Mouse (Mus musculus) liver, embryonic 13.5 days (tissue): ENCODE results near the gene Tnik. TPM values are rescaled to one million over a fixed set of nuclear protein-coding genes. Genes with fewer than 3 reads are reported as not detected.

Experiments
- ATAC-seq: fragments of 200-750 bp; cut with Nextera tagmentation; 2 replicates; pipeline ENCODE4 v1.8.0; 2017; ENCODE audit warnings: low read depth, mild to moderate bottlenecking, moderate number of reproducible peaks, moderate library complexity
- DNase-seq: peaks from one replicate; pipeline ENCODE4 v3.0.0; 2022
- H3K27ac ChIP-seq: fragments of 300-500 bp; sonication (generic); 2 replicates; pipeline ENCODE4 v1.5.1; 2015; ENCODE audit warnings: moderate library complexity, mild to moderate bottlenecking, inconsistent platforms
- H3K27me3 ChIP-seq: fragments of 300-500 bp; sonication (generic); 2 replicates; pipeline ENCODE4 v1.6.1; 2015; ENCODE audit warnings: mild to moderate bottlenecking, inconsistent platforms
- H3K36me3 ChIP-seq: fragments of 300-500 bp; sonication (generic); 2 replicates; pipeline ENCODE4 v1.6.1; 2015; ENCODE audit warnings: mild to moderate bottlenecking, inconsistent platforms
- H3K4me1 ChIP-seq: fragments of 300-500 bp; sonication (generic); replicated peaks from 2 replicates; pipeline ENCODE4 v1.6.1; 2015; ENCODE audit warnings: inconsistent platforms
- H3K4me2 ChIP-seq: fragments of 300-500 bp; sonication (generic); 2 replicates; pipeline ENCODE4 v1.6.1; 2015; ENCODE audit warnings: inconsistent platforms, mild to moderate bottlenecking, moderate library complexity
- H3K4me3 ChIP-seq: fragments of 300-500 bp; sonication (generic); replicated peaks from 2 replicates; pipeline ENCODE4 v1.5.1; 2015; ENCODE audit warnings: mild to moderate bottlenecking, inconsistent platforms
- H3K9ac ChIP-seq: fragments of 300-500 bp; sonication (generic); 2 replicates; pipeline ENCODE4 v1.6.1; 2015; ENCODE audit warnings: mild to moderate bottlenecking, inconsistent platforms
- H3K9me3 ChIP-seq: fragments of 300-500 bp; sonication (generic); replicated peaks from 2 replicates; pipeline ENCODE4 v1.6.1; 2016; ENCODE audit warnings: inconsistent platforms
- WGBS: fragments of 180-500 bp; shearing (Covaris S2); methylation state at CpG from one replicate; pipeline ENCODE4 v1.1.7; 2015; ENCODE audit not compliant: insufficient replicate concordance; 5-methylcytosine and 5-hydroxymethylcytosine counted together
- polyA plus RNA-seq: library from polyadenylated mRNA; unstranded; fragments of >200 nt; fragmentation: Nextera tagmentation; extraction: Ambion mirVana; gene quantifications from 2 replicates; pipeline ENCODE4 v1.2.1, GENCODE M21; 2015

The Tnik gene
- polyA plus RNA-seq, 1 experiment from 2014 or later: 1.8 TPM

DNA sequence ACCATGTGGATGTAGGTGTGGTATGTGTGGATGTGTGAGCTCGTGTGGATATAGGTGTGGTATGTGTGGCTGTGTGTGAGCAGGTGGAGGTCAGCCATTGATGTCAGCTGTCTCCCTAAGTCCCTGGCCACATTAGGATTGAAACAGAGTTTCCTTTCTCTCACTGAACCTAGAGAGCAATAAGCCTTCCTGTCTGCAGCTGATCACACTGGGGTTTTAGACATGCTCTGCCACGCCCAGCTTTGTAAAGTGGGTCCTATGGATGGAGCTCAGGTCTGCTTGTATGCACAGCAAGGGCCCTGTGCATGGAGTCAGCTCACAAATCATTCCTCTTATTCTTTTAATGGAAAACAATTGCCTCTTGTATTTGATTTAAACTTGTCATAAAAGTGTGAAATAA is 95.4 kb downstream of the Tnik start:
- no peaks in the 10 kb centered on the region for H3K27me3 ChIP-seq
- H3K4me2 ChIP-seq: no peak overlapping the region
- no peaks in the 10 kb centered on the region for H3K36me3 ChIP-seq
- 53% methylated on average over 2 of the region's 2 CpGs for WGBS
- DNase-seq (no peak), ATAC-seq (no peak)
- H3K9ac ChIP-seq: no peak overlapping the region
- no peak overlapping the region for H3K27ac ChIP-seq
- peaks cover 6% of the 10 kb centered on the region; the same call in 1 of the 2 replicates for H3K4me1 ChIP-seq
- no peaks in the 10 kb centered on the region for H3K9me3 ChIP-seq
- no peak overlapping the region for H3K4me3 ChIP-seq

DNA sequence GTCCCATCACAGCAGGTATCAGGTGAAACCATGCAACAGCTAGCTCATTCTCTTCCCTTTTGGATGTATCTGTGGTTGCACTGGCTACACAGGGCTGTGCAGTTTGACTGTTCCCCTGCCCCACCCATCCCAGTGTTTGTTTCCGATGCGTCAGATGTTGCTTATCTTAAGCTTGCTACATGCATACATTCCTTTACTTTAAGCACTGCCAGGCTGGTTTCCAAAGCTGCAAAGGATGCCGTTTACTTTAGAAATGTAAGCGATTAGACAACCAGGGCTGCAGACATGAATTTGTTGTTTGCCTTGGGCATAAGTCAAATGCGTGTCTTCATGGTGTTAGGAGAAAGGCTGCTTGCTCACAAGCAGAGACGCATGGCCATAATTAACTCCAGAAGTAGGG is 96.1 kb downstream of the Tnik start:
- Histone ChIP-seq H3K4me3 (no peak overlapping the region), H3K27ac (no peak overlapping the region), H3K9me3 (no peaks in the 10 kb centered on the region), H3K4me1 (peaks cover 6% of the 10 kb centered on the region; the same call in 1 of the 2 replicates), H3K27me3 (no peaks in the 10 kb centered on the region), H3K9ac (no peak overlapping the region), H3K4me2 (no peak overlapping the region), H3K36me3 (no peaks in the 10 kb centered on the region)
- ATAC-seq: peak; percentile 51; the same call in 1 of the 2 replicates
- DNase-seq: no peak
- 55% methylated on average over 6 of the region's 6 CpGs for WGBS

DNA sequence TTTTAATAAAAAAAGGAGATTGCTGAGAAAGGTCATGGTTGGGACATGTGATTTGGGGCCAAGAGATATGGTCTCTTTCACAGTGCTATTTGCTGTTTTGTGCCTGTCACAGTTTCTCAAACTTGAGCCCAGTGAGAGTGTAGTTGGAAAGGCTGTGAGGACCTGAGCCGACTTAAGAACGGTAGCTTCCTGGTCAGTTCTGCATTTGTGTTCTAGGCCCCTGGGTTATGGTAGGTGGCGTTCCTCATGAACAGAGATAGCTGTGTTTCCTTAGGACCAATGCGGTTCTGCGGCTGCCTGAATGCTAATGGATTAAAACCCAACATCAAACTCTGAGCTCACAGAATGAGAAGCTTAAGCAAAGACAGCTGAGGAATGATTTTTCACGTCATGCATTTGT is 98.0 kb downstream of the Tnik start:
- Histone ChIP-seq H3K9me3 (no peaks in the 10 kb centered on the region), H3K36me3 (no peaks in the 10 kb centered on the region), H3K27ac (no peak overlapping the region), H3K27me3 (no peaks in the 10 kb centered on the region), H3K4me1 (peaks cover 6% of the 10 kb centered on the region; the same call in 1 of the 2 replicates), H3K4me2 (no peak overlapping the region), H3K9ac (no peak overlapping the region), H3K4me3 (no peak overlapping the region)
- DNase-seq (no peak), ATAC-seq (no peak)
- 78% methylated on average over 6 of the region's 6 CpGs for WGBS

DNA sequence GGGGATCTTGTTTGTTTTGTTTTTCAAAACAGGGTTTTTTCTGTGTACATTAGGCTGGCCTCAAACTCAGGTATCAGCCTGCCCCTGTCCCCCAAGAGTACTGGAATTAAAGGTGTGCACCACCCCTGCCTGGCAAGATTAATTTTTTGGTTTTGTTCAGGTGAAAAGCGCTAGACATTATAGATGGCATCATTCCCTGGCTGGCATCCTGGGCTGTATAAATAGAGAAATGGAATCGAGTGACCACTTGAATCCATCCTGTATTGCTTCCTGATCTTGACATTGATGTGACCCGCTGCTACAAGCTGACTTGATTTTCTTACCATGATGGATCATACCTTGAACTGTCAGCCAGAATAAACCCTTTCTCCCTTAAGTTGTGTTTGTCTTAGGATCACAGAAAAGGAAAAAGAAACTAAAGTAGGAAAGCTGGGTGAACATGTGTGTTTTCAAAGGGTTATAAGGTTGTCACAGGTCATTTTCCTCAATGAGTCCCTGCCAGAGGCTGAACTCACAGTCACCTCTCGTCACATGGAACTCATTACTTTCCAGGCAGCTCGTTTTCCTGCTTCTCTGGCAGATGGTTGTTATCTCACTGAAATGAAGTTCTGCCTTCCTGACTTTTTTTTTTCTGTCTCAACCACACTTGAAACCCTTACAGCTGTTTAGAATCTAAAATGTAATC is 100.6 kb downstream of the Tnik start:
- ATAC-seq: no peak
- 44% methylated on average over 5 of the region's 5 CpGs for WGBS
- no peak for DNase-seq
- H3K27me3 ChIP-seq: no peaks in the 10 kb centered on the region
- no peak overlapping the region for H3K4me2 ChIP-seq
- H3K9ac ChIP-seq: no peak overlapping the region
- no peaks in the 10 kb centered on the region for H3K9me3 ChIP-seq
- H3K36me3 ChIP-seq: no peaks in the 10 kb centered on the region
- H3K4me1 ChIP-seq: peaks cover 6% of the 10 kb centered on the region; the same call in 1 of the 2 replicates
- no peak overlapping the region for H3K27ac ChIP-seq
- H3K4me3 ChIP-seq: no peak overlapping the region

DNA sequence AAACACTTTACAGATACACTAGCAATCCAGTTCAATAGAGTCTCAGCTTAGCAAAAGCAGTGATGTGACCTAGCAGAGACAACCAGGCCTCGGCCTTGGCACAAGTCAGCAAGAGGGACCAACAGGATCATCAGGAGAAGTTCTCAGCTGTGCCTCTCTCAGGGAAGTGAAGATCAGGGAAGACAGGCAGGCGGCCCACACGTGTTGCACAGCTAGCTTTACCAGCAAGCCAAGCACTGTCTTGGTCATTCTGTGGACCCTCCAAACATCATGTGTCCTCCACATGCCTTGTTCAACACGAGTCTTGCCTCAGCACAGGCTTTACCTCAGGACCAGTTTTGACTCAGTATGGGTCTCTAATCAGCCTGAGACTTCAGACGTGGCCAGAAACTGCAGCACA is 105.7 kb downstream of the Tnik start:
- WGBS: 62% methylated on average over 5 of the region's 5 CpGs
- Histone ChIP-seq H3K9me3 (no peaks in the 10 kb centered on the region), H3K27me3 (no peaks in the 10 kb centered on the region)

DNA sequence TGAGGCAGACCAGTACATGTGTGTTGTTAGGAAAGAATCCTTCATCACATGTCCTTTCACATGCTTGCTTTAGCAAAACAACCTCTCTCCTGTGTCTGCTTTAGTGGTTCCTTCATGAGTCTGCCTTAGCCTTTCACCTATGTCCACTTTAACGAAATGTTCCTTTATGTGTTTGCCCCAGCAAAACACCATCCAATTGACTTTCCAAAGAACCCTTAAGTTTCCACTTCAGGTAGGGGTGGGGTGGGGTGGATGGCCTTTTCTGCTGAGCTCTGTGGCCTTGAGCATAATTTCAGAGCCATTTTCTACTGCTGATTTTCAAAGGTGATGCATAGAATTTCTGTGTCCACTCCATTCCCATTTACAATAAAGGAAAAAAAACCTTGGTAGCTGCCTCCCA is 106.3 kb downstream of the Tnik start:
- H3K27me3 ChIP-seq: no peaks in the 10 kb centered on the region
- H3K36me3 ChIP-seq: no peaks in the 10 kb centered on the region
- ATAC-seq (no peak), DNase-seq (no peak)
- H3K9me3 ChIP-seq: no peaks in the 10 kb centered on the region
- H3K4me3 ChIP-seq: no peak overlapping the region
- H3K4me1 ChIP-seq: no peaks in the 10 kb centered on the region
- H3K27ac ChIP-seq: no peak overlapping the region
- H3K4me2 ChIP-seq: no peak overlapping the region
- 58% methylated on average over 1 of the region's 1 CpGs for WGBS
- no peak overlapping the region for H3K9ac ChIP-seq

More for the DNA sequence above, 105.7 kb downstream of the Tnik start:
- H3K36me3 ChIP-seq: no peaks in the 10 kb centered on the region
- no peak for ATAC-seq
- H3K27ac ChIP-seq: no peak overlapping the region
- H3K9ac ChIP-seq: no peak overlapping the region
- H3K4me1 ChIP-seq: no peaks in the 10 kb centered on the region
- DNase-seq: no peak
- H3K4me2 ChIP-seq: no peak overlapping the region
- no peak overlapping the region for H3K4me3 ChIP-seq

DNA sequence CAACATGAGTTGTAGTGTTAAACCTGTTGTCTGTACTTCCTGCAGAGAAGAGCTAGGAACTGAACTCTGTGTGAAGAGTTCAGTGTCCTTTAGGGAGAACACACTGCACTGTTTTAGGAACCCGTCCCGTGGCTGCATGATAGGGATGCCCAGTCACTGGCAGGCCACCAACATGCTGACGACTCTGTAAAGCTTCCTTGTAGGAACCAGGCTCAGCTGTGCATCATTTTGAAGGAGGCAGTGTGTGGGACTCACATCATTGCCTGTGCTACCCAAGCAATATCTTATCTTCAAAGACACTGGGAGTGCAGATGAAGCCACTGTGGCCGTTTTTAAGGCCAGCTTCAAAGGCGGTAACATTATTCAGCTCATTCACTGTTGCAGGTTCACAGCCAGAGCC is 106.7 kb downstream of the Tnik start:
- H3K4me1 ChIP-seq: no peaks in the 10 kb centered on the region
- no peak overlapping the region for H3K4me2 ChIP-seq
- WGBS: 44% methylated on average over 5 of the region's 5 CpGs
- H3K27ac ChIP-seq: no peak overlapping the region
- no peaks in the 10 kb centered on the region for H3K9me3 ChIP-seq
- H3K36me3 ChIP-seq: no peaks in the 10 kb centered on the region
- H3K4me3 ChIP-seq: no peak overlapping the region
- ATAC-seq (no peak), DNase-seq (no peak)
- no peak overlapping the region for H3K9ac ChIP-seq
- H3K27me3 ChIP-seq: no peaks in the 10 kb centered on the region

DNA sequence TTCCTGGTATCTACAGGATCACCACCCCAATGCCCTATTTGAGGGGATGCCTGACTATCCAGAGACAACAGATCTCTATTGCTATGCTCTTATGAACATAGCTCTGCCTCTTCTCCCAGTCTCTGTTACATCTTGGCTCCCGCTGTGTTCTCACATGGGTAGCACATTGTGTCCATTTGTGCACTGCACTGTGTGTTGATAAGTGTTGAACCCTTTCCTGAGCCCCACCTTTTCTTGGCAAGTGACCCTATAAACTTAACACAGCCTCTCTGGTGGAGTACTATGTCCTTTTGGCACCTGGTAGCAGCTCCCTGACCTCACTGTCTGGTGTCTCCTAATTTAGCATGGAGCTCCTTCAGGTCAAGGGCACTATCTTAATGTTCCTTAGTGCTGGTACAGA is 108.6 kb downstream of the Tnik start:
- Histone ChIP-seq H3K27ac (no peak overlapping the region), H3K4me3 (no peak overlapping the region), H3K9me3 (no peaks in the 10 kb centered on the region), H3K4me2 (no peak overlapping the region), H3K4me1 (no peaks in the 10 kb centered on the region), H3K36me3 (no peaks in the 10 kb centered on the region), H3K27me3 (no peaks in the 10 kb centered on the region), H3K9ac (no peak overlapping the region)
- ATAC-seq (no peak), DNase-seq (no peak)
- 93% methylated on average over 1 of the region's 1 CpGs for WGBS

DNA sequence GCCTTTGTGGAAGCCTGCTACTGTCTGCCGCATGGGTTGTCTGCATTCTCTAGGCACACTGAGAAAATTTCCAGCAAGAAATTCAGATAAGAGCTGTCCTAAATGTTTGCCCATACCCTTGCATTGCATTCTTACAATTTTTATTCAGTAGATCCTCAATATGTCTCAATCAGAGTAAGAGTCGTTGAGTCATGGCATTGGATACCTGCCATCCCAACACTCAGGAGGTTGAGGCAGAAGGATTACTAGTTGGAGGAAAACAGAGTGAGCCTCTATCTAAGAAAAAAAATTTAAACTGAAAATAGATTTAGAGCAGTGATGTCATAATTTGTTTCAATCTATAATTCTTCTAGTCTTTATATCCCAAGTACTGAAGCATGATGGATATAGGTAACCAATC is 109.4 kb downstream of the Tnik start:
- 74% methylated on average over 2 of the region's 2 CpGs for WGBS
- H3K27me3 ChIP-seq: no peaks in the 10 kb centered on the region

DNA sequence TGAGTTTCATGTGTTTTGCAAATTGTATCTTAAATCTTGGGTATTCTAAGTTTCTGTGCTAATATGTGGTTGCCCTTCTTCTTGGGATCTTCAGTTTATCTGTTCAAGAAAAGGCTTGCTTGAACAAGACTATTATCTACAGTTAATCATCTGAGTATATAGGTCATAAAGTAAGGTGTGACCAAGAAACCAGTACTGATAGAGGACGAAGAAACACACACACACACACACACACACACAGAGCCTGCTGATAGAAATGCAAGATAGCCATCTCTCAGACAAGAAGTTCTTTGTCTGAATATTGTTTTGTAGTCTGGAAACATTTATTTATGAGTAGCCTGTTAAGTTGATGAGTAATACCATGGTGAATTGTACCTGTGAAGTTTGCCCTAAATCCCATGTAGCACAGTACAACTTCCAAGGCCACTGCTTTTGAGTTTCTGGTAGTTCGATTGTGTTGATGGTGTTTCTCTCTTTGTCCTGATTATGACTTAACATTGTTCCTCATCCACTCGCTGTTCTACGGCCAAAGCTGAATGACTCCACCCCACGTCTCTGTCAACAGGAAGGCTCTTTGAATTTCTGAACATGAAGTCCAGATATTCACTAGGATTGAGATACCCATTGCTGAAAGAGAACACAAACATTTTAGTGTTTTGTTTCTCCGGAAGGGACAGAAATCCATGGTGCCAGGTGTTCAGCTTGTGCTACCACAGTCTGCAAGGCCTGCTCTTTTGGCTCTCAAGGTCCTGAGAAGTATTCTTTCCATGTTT is 111.9 kb downstream of the Tnik start:
- Histone ChIP-seq H3K27ac (no peak overlapping the region), H3K4me2 (no peak overlapping the region), H3K9me3 (no peaks in the 10 kb centered on the region), H3K4me1 (no peaks in the 10 kb centered on the region), H3K4me3 (no peak overlapping the region), H3K36me3 (no peaks in the 10 kb centered on the region), H3K27me3 (no peaks in the 10 kb centered on the region), H3K9ac (no peak overlapping the region)
- DNase-seq: no peak
- 62% methylated on average over 6 of the region's 6 CpGs for WGBS
- ATAC-seq: no peak

More for the DNA sequence above, 109.4 kb downstream of the Tnik start:
- Histone ChIP-seq H3K9me3 (no peaks in the 10 kb centered on the region), H3K4me2 (no peak overlapping the region), H3K4me1 (no peaks in the 10 kb centered on the region), H3K36me3 (no peaks in the 10 kb centered on the region), H3K9ac (no peak overlapping the region), H3K4me3 (no peak overlapping the region), H3K27ac (no peak overlapping the region)
- DNase-seq (no peak), ATAC-seq (no peak)

DNA sequence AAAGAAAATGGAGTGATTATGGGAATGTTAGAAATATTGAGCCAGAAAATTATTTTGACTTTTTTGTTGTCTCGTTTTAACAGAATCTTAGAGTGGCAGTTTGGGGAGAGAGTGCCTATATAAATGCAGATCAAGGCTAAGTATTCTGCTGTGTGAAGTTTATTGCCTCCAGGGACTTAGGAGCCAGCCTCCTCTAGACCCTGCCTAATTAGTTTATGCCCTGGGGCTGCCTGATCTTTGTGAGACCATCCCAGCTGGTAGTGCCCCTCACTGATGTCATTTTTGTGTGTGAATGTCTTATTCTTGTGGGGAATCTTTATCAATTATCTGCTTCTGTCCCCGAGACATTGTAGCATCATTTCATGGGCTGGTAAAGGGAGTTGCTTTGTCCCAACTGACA is 117.2 kb downstream of the Tnik start:
- 46% methylated on average over 2 of the region's 2 CpGs for WGBS
- H3K4me3 ChIP-seq: no peak overlapping the region
- H3K36me3 ChIP-seq: no peaks in the 10 kb centered on the region
- no peaks in the 10 kb centered on the region for H3K27me3 ChIP-seq
- ATAC-seq (no peak), DNase-seq (no peak)
- no peaks in the 10 kb centered on the region for H3K9me3 ChIP-seq
- no peak overlapping the region for H3K9ac ChIP-seq
- H3K4me2 ChIP-seq: no peak overlapping the region
- no peak overlapping the region for H3K27ac ChIP-seq
- no peaks in the 10 kb centered on the region for H3K4me1 ChIP-seq
